Mouse (Mus musculus) testis, adult 2 months (tissue): ENCODE measurements around the gene Mlkl. TPM values are rescaled to one million over a fixed set of nuclear protein-coding genes. Genes with fewer than 3 reads are reported as not detected.
"Not testable (repeated sequence)": the region's sequence is repeated elsewhere in the genome, so short reads cannot be mapped to it uniquely, and the experiment has no call there.

Source experiments
- H3K27ac ChIP-seq: fragments of 200-500 bp; 2 replicates; pipeline ENCODE4 v1.5.1; 2012; ENCODE audit warnings: low read depth, low read length; ENCODE audit not compliant: control insufficient read depth, insufficient read depth
- H3K27me3 ChIP-seq: fragments of 200-500 bp; 2 replicates; pipeline ENCODE4 v1.6.1; 2012; ENCODE audit warnings: mild to moderate bottlenecking, low read length, moderate library complexity; ENCODE audit not compliant: control insufficient read depth, insufficient read depth
- H3K36me3 ChIP-seq: fragments of 200-500 bp; 2 replicates; pipeline ENCODE4 v1.6.1; 2012; ENCODE audit warnings: mild to moderate bottlenecking, low read length; ENCODE audit not compliant: control insufficient read depth, insufficient read depth
- H3K4me1 ChIP-seq: fragments of 200-500 bp; 2 replicates; pipeline ENCODE4 v1.6.1; 2012; ENCODE audit warnings: low read length; ENCODE audit not compliant: control insufficient read depth, insufficient read depth
- H3K4me3 ChIP-seq: fragments of 200-500 bp; 2 replicates; pipeline ENCODE4 v1.5.1; 2012; ENCODE audit warnings: low read depth, mild to moderate bottlenecking, low read length, moderate library complexity, mixed read lengths; ENCODE audit not compliant: control insufficient read depth
- CTCF ChIP-seq: fragments of 200-500 bp; IDR thresholded peaks from 2 replicates; pipeline ENCODE4 v1.5.1; 2012; ENCODE audit warnings: low read depth, mild to moderate bottlenecking, inconsistent platforms, low read length, moderate library complexity; ENCODE audit not compliant: control insufficient read depth, insufficient read depth, insufficient replicate concordance
- POLR2A ChIP-seq: fragments of 200-500 bp; IDR thresholded peaks from 2 replicates; pipeline ENCODE4 v1.6.1; 2012; ENCODE audit warnings: low read depth, mild to moderate bottlenecking, inconsistent platforms, low read length, moderate library complexity; ENCODE audit not compliant: control insufficient read depth
- polyA plus RNA-seq: library from polyadenylated mRNA; depleted of rRNA; stranded (reverse); fragments of >200 nt; gene quantifications from 2 replicates; pipeline ENCODE4 v1.2.3, GENCODE M21; 2012

The Mlkl gene
- polyA plus RNA-seq, 1 experiment = 2.9 TPM

- TF ChIP-seq POLR2A (no peak), CTCF (no peak)
- H3K27me3 ChIP-seq = no peaks in the 10 kb centered on the region
- H3K4me1 ChIP-seq = no peaks in the 10 kb centered on the region
- no peak overlapping the region for H3K4me3 ChIP-seq
- no peaks in the 10 kb centered on the region for H3K36me3 ChIP-seq
- no peak overlapping the region for H3K27ac ChIP-seq
Measured at GRCm38 (mm10) chr8:111312758-111313162, 25.2 kb downstream of the Mlkl start.

- not testable (repeated sequence) for H3K27me3 ChIP-seq, H3K27ac ChIP-seq, H3K36me3 ChIP-seq, H3K4me3 ChIP-seq, H3K4me1 ChIP-seq
Measured at GRCm38 (mm10) chr8:111310006-111310405, 28.0 kb downstream of the Mlkl start.

GRCm38 (mm10) chr8:111305031-111305730 lies 32.8 kb downstream of the Mlkl start:
- H3K27me3 ChIP-seq = no peaks in the 10 kb centered on the region
- TF ChIP-seq CTCF = no peak
- no peak for TF ChIP-seq POLR2A
- no peaks in the 10 kb centered on the region for H3K36me3 ChIP-seq
- H3K27ac ChIP-seq = peak overlapping the region; percentile 58
- no peaks in the 10 kb centered on the region for H3K4me1 ChIP-seq
- no peak overlapping the region for H3K4me3 ChIP-seq

GRCm38 (mm10) chr8:111304359-111304758 lies 33.6 kb downstream of the Mlkl start:
- Histone ChIP-seq H3K4me3 (no peak overlapping the region), H3K4me1 (no peaks in the 10 kb centered on the region), H3K36me3 (no peaks in the 10 kb centered on the region), H3K27ac (peak overlapping the region; percentile 59), H3K27me3 (no peaks in the 10 kb centered on the region)
- TF ChIP-seq CTCF (no peak), POLR2A (no peak)

GRCm38 (mm10) chr8:111303076-111303803 lies 34.7 kb downstream of the Mlkl start:
- not testable (repeated sequence) for H3K27me3 ChIP-seq, H3K36me3 ChIP-seq, H3K4me1 ChIP-seq, H3K4me3 ChIP-seq
- peak overlapping the region; percentile 59 for H3K27ac ChIP-seq

GRCm38 (mm10) chr8:111300597-111301546 lies 37.1 kb downstream of the Mlkl start:
- no peaks in the 10 kb centered on the region for H3K4me1 ChIP-seq
- TF ChIP-seq CTCF (no peak), POLR2A (no peak)
- no peaks in the 10 kb centered on the region for H3K27me3 ChIP-seq
- H3K4me3 ChIP-seq = peak overlapping the region; percentile 71
- no peaks in the 10 kb centered on the region for H3K36me3 ChIP-seq
- peak overlapping the region; percentile 43; the same call in 1 of the 2 replicates for H3K27ac ChIP-seq

- TF ChIP-seq POLR2A (peak; percentile 93), CTCF (no peak)
Measured at GRCm38 (mm10) chr8:111299821-111300568, 38.0 kb downstream of the Mlkl start, which contains the start of gene Rfwd3. Rfwd3 (minus strand) TSS chr8:111300222.

More at GRCm38 (mm10) chr8:111299821-111300568, 38.0 kb downstream of the Mlkl start, which contains the start of gene Rfwd3:
- H3K4me1 ChIP-seq = no peaks in the 10 kb centered on the region
- peak within 1 kb of the TSS; percentile 93 for H3K27ac ChIP-seq
- peak within 1 kb of the TSS; percentile 96 for H3K4me3 ChIP-seq
- H3K36me3 ChIP-seq = no peaks in the 10 kb centered on the region
- no peaks in the 10 kb centered on the region for H3K27me3 ChIP-seq
